Mouse (Mus musculus) G1E (cell line): ENCODE data around the gene Slc4a7.

Source experiments
- CTCF ChIP-seq: IDR thresholded peaks from 2 replicates; pipeline ENCODE4 v1.5.1; 2012; ENCODE audit warnings: low read depth, low read length, inconsistent platforms, mixed read lengths
- GATA1 ChIP-seq: IDR thresholded peaks from 2 replicates; pipeline ENCODE4 v1.6.1; 2012; ENCODE audit warnings: borderline replicate concordance, low read length, inconsistent platforms, mixed read lengths
- POLR2AphosphoS5 ChIP-seq: IDR thresholded peaks from 2 replicates; pipeline ENCODE4 v1.6.1; 2012; ENCODE audit warnings: low read depth, low read length, inconsistent platforms; ENCODE audit not compliant: insufficient replicate concordance
- TAL1 ChIP-seq: conservative IDR thresholded peaks from 2 replicates; pipeline ENCODE4 v1.6.1; 2012; ENCODE audit warnings: low read depth, low read length, inconsistent platforms, mixed read lengths

GRCm38 (mm10) chr14:14837627-14838026 lies 135.5 kb downstream of the Slc4a7 start:
- TF ChIP-seq CTCF (no peak), TAL1 (no peak), GATA1 (no peak), POLR2AphosphoS5 (no peak)
